Mouse (Mus musculus): Measurements from ENCODE around the gene Rmdn3. TPM values are rescaled to one million over a fixed set of nuclear protein-coding genes. Genes with fewer than 3 reads are reported as not detected.

Gene Rmdn3
- polyA plus RNA-seq, 1 experiment from 2014 or later = 185 TPM

DNA sequence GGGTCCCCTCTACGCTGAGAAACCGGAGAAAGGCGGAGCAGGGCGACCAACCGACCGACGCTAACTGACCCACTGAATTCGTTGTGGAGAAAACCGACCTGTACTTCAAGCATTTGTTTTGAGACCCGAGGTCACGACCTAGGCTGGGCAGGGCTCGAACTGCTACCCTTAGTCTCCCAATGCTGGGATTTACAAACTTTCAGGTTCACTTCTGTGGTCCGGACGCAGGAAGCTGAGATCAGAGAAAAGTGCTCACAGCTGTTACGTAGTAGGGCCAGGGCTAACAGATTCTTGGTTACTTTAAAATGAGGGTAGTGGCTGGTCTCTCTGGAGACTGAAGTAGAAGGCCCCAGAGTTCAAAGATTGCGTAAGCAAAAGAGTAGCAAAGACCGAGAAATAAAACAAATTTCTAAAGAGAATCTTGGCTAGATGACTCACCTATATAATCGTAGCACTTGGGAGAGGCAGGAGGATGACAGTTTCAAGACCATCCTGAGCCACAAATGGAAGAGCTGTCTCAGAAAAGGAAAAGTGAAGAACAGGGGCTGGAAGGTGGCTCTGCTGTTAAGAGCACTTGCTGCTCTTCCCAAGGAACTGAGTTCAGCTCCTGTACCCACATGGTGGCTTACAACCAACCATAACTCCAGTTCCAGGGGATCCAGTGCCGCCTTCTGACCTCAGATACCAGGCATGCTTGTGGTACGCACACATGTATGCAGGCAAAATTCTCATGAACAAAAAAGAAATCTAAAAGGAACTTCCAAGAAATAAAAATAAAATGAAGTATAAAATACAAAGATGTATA is 43.5 kb downstream of the Rmdn3 start:
- Histone ChIP-seq H3K9ac (ENCODE audit: low read depth, low read length) (peak overlapping the region; percentile 58), H3K4me1 (replicated peaks; ENCODE audit: control insufficient read depth, insufficient read depth, low read length) (no peaks in the 10 kb centered on the region; the same call in 1 of the 2 replicates), H3K9me3 (ENCODE audit: control insufficient read depth) (no peaks in the 10 kb centered on the region), H3K4me3 (ENCODE audit: low read depth, low read length) (peak overlapping the region; percentile 86), H3K4me2 (replicated peaks; ENCODE audit: low read depth) (peak overlapping the region; percentile 98), H3K27ac (ENCODE audit: low read depth, low read length) (peak overlapping the region; percentile 89; the same call in 1 of the 2 replicates), H3K36me3 (ENCODE audit: control insufficient read depth, insufficient read depth) (peaks cover 3% of the 10 kb centered on the region; the same call in 1 of the 2 replicates), H3K27me3 (replicated peaks; ENCODE audit: control insufficient read depth, insufficient read depth, low read length) (no peaks in the 10 kb centered on the region)
- no peak for TF ChIP-seq CTCF (IDR thresholded peaks at IDR 0.05; ENCODE audit: low read depth)
- no peak for ATAC-seq
- WGBS = 9% methylated on average over 20 of the region's 20 CpGs

DNA sequence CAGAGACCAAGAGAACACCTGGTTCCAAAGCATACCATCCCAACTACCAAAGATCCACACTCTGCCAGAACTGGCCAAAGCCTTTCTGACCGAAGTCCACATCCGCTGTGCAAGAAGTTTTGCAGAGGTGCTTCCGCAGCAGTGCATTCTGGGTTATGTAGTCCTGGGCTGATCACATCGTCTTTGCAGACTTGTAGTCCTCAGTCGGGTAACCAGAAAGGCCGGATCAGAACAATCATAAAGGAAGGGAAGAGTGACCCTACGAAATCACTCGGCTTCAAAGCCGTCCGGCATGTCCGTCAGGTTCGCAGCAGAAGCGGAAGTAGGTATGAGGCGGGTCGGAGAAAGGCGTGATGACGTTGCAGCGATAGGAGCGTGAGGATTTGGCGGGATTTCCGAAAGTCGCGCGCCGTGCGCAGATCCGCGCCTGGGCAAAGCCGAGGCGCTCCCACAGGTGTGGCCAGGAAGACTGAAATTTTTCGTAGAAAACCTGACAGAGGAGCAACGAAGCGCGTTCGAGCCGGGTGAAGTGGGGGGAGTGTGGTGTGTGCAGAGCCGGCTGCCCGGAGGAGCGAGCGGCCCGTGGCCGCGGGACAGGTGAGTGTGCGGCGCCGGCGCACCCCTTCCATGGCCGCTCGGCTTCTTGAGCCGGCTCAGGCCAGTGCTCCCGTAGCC is 44.3 kb downstream of the Rmdn3 start, which contains the start of gene Rad51:
Rad51 (plus strand) TSS at position 356 of the 675 bp plus-strand sequence.
- Histone ChIP-seq H3K4me3 (ENCODE audit: low read depth, low read length) (peak within 1 kb of the TSS; percentile 86), H3K27ac (ENCODE audit: low read depth, low read length) (peak within 1 kb of the TSS; percentile 89), H3K9me3 (ENCODE audit: control insufficient read depth) (no peaks in the 10 kb centered on the region), H3K4me2 (replicated peaks; ENCODE audit: low read depth) (peak within 1 kb of the TSS; percentile 98), H3K27me3 (replicated peaks; ENCODE audit: control insufficient read depth, insufficient read depth, low read length) (no peaks in the 10 kb centered on the region), H3K9ac (ENCODE audit: low read depth, low read length) (peak within 1 kb of the TSS; percentile 58), H3K4me1 (replicated peaks; ENCODE audit: control insufficient read depth, insufficient read depth, low read length) (no peaks in the 10 kb centered on the region; the same call in 1 of the 2 replicates), H3K36me3 (ENCODE audit: control insufficient read depth, insufficient read depth) (no peaks in the 10 kb centered on the region)
- ATAC-seq = peak; percentile 94
- TF ChIP-seq CTCF (IDR thresholded peaks at IDR 0.05; ENCODE audit: low read depth) = no peak
- WGBS = under 1% methylated on average over 51 of the region's 51 CpGs

DNA sequence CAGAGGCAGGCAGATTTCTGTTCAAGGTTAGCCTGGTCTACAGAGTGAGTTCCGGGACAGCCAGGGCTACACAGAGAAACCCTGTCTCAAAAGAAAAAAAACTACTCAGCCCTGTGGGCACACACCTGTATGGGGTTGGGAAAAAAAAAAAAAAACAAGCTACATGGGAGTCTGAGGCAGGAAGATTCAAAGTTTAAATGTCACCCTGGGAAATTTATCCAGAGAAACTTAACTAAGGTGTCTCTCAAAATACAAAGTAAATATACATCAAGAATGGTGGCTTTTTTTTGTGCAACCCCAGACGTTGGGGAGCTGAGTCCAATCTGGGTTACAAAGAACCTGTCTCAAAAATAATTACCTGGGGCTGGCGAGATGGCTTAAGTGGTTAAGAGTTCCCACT is 45.8 kb downstream of the Rmdn3 start:
- no peak for ATAC-seq
- Histone ChIP-seq H3K27me3 (replicated peaks; ENCODE audit: control insufficient read depth, insufficient read depth, low read length) (no peaks in the 10 kb centered on the region), H3K4me2 (replicated peaks; ENCODE audit: low read depth) (no peak overlapping the region), H3K9ac (ENCODE audit: low read depth, low read length) (no peak overlapping the region), H3K4me1 (replicated peaks; ENCODE audit: control insufficient read depth, insufficient read depth, low read length) (no peaks in the 10 kb centered on the region; the same call in 1 of the 2 replicates), H3K4me3 (ENCODE audit: low read depth, low read length) (no peak overlapping the region), H3K36me3 (ENCODE audit: control insufficient read depth, insufficient read depth) (no peaks in the 10 kb centered on the region), H3K27ac (ENCODE audit: low read depth, low read length) (no peak overlapping the region), H3K9me3 (ENCODE audit: control insufficient read depth) (no peaks in the 10 kb centered on the region)
- 94% methylated on average over 3 of the region's 3 CpGs for WGBS
- no peak for TF ChIP-seq CTCF (IDR thresholded peaks at IDR 0.05; ENCODE audit: low read depth)

DNA sequence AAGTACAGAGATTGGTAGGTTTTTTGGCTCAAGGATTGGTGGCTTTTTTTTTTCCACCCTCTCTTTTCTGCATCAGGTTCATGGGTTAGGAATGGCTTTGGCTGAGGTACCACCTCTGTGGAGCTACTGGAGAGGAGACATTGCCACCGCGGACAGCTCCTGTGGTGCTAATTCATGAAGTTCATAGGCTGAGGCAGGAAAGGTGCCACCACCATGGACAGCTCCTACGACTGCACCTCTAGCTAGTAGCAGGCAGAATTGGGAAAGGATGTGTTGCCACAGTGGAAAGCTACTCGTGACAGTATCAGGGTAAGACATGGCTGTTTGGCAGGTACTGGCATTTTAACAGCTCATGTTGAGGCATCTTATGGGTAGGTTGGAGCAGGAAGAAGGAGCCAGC is 48.3 kb downstream of the Rmdn3 start:
- no peak overlapping the region for H3K9ac ChIP-seq (ENCODE audit: low read depth, low read length)
- H3K27me3 ChIP-seq (replicated peaks; ENCODE audit: control insufficient read depth, insufficient read depth, low read length) = no peaks in the 10 kb centered on the region
- 55% methylated on average over 4 of the region's 4 CpGs for WGBS
- H3K27ac ChIP-seq (ENCODE audit: low read depth, low read length) = no peak overlapping the region
- no peak overlapping the region for H3K4me3 ChIP-seq (ENCODE audit: low read depth, low read length)
- H3K36me3 ChIP-seq (ENCODE audit: control insufficient read depth, insufficient read depth) = no peaks in the 10 kb centered on the region
- no peaks in the 10 kb centered on the region for H3K9me3 ChIP-seq (ENCODE audit: control insufficient read depth)
- no peaks in the 10 kb centered on the region; the same call in 1 of the 2 replicates for H3K4me1 ChIP-seq (replicated peaks; ENCODE audit: control insufficient read depth, insufficient read depth, low read length)
- no peak for TF ChIP-seq CTCF (IDR thresholded peaks at IDR 0.05; ENCODE audit: low read depth)
- no peak for ATAC-seq
- no peak overlapping the region for H3K4me2 ChIP-seq (replicated peaks; ENCODE audit: low read depth)

DNA sequence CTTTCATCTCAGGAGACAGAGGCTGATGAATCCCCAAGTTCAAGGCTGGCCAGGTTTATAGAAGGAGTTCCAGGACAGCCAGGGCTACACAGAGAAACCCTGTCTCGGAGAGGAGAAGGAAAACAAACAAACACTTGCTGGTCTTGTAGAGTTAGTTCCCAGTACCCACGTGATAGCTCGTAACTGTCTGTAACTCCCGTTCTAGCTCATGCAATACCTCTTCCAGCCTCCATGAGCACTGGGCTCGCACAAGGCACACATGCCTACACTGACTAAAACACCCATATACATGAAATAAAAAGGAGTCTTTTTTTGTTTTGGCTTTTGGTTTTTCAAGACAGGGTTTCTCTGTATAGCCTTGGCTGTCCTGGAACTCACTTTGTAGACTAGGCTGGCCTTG is 50.3 kb downstream of the Rmdn3 start:
- H3K27me3 ChIP-seq (replicated peaks; ENCODE audit: control insufficient read depth, insufficient read depth, low read length) = no peaks in the 10 kb centered on the region
- H3K4me3 ChIP-seq (ENCODE audit: low read depth, low read length) = no peak overlapping the region
- H3K9ac ChIP-seq (ENCODE audit: low read depth, low read length) = no peak overlapping the region
- no peaks in the 10 kb centered on the region for H3K9me3 ChIP-seq (ENCODE audit: control insufficient read depth)
- TF ChIP-seq CTCF (IDR thresholded peaks at IDR 0.05; ENCODE audit: low read depth) = no peak
- H3K27ac ChIP-seq (ENCODE audit: low read depth, low read length) = no peak overlapping the region
- 66% methylated on average over 5 of the region's 5 CpGs for WGBS
- H3K36me3 ChIP-seq (ENCODE audit: control insufficient read depth, insufficient read depth) = peaks cover 12% of the 10 kb centered on the region
- no peak for ATAC-seq
- no peaks in the 10 kb centered on the region; the same call in 1 of the 2 replicates for H3K4me1 ChIP-seq (replicated peaks; ENCODE audit: control insufficient read depth, insufficient read depth, low read length)
- H3K4me2 ChIP-seq (replicated peaks; ENCODE audit: low read depth) = no peak overlapping the region

DNA sequence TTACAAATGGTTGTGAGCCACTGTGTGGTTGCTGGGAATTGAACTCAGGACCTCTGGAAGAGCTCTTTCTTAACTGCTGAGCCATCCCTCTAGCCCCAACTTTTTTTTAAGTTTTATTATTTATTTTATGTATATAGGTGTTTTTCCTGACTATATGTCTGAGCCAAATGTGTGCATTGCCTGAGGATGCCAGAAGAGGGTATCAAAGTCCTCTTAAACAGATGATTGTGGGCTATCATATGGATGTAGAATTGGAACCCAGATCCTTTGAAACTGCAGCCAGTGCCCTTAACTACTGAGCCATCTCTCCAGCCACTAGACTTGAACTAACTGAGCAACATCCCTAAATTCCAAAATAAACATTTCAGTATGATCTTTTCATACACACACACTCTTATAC is 55.3 kb downstream of the Rmdn3 start:
- H3K36me3 ChIP-seq (ENCODE audit: control insufficient read depth, insufficient read depth) = peaks cover 25% of the 10 kb centered on the region

More for the DNA sequence above, 55.3 kb downstream of the Rmdn3 start:
- H3K4me3 ChIP-seq (ENCODE audit: low read depth, low read length) = no peak overlapping the region
- H3K4me1 ChIP-seq (replicated peaks; ENCODE audit: control insufficient read depth, insufficient read depth, low read length) = no peaks in the 10 kb centered on the region
- no peak overlapping the region for H3K4me2 ChIP-seq (replicated peaks; ENCODE audit: low read depth)
- no peak overlapping the region for H3K9ac ChIP-seq (ENCODE audit: low read depth, low read length)
- no peak for ATAC-seq
- TF ChIP-seq CTCF (IDR thresholded peaks at IDR 0.05; ENCODE audit: low read depth) = no peak
- H3K27ac ChIP-seq (ENCODE audit: low read depth, low read length) = no peak overlapping the region
- no peaks in the 10 kb centered on the region for H3K9me3 ChIP-seq (ENCODE audit: control insufficient read depth)
- no peaks in the 10 kb centered on the region for H3K27me3 ChIP-seq (replicated peaks; ENCODE audit: control insufficient read depth, insufficient read depth, low read length)

Other genes starting within 250 kb of the Rmdn3 start
- 6.7 and 7.4 TPM in 2 replicates for gene Chst14, start 230.5 kb downstream of the Rmdn3 start, polyA plus RNA-seq (2015; fragmentation: Nextera tagmentation; extraction: Ambion mirVana)
- gene Ccdc32, start 127.6 kb downstream of the Rmdn3 start, polyA plus RNA-seq (2015; fragmentation: Nextera tagmentation; extraction: Ambion mirVana) = 55.9 and 59.5 TPM in 2 replicates
- gene Rpusd2, start 122.2 kb downstream of the Rmdn3 start, polyA plus RNA-seq (2015; fragmentation: Nextera tagmentation; extraction: Ambion mirVana) = 1.2 and 1.5 TPM in 2 replicates
- gene Knl1, start 109.9 kb downstream of the Rmdn3 start, polyA plus RNA-seq (2015; fragmentation: Nextera tagmentation; extraction: Ambion mirVana) = 12.0 and 15.2 TPM in 2 replicates
- gene Rad51, start 44.2 kb downstream of the Rmdn3 start, polyA plus RNA-seq (2015; fragmentation: Nextera tagmentation; extraction: Ambion mirVana) = 8.6 and 10.3 TPM in 2 replicates
- 124 and 136 TPM in 2 replicates for gene Gchfr, start 10.7 kb upstream of the Rmdn3 start, polyA plus RNA-seq (2015; fragmentation: Nextera tagmentation; extraction: Ambion mirVana)
- 0.08 and 0.18 TPM in 2 replicates for gene Gm14137, start 17.5 kb upstream of the Rmdn3 start, polyA plus RNA-seq (2015; fragmentation: Nextera tagmentation; extraction: Ambion mirVana)
- gene Zfyve19, start 51.6 kb upstream of the Rmdn3 start, polyA plus RNA-seq (2015; fragmentation: Nextera tagmentation; extraction: Ambion mirVana) = 36.3 and 38.7 TPM in 2 replicates
- gene Dnajc17, start 51.8 kb upstream of the Rmdn3 start, polyA plus RNA-seq (2015; fragmentation: Nextera tagmentation; extraction: Ambion mirVana) = 8.8 and 9.4 TPM in 2 replicates
- 78.7 and 84.7 TPM in 2 replicates for gene Ppp1r14d, start 72.9 kb upstream of the Rmdn3 start, polyA plus RNA-seq (2015; fragmentation: Nextera tagmentation; extraction: Ambion mirVana)
- 145 and 148 TPM in 2 replicates for gene Spint1, start 80.3 kb upstream of the Rmdn3 start, polyA plus RNA-seq (2015; fragmentation: Nextera tagmentation; extraction: Ambion mirVana)
- 1.3 TPM in 2 replicates for gene Rhov, start 114.2 kb upstream of the Rmdn3 start, polyA plus RNA-seq (2015; fragmentation: Nextera tagmentation; extraction: Ambion mirVana)
- gene Vps18, start 131.7 kb upstream of the Rmdn3 start, polyA plus RNA-seq (2015; fragmentation: Nextera tagmentation; extraction: Ambion mirVana) = 21.8 and 24.3 TPM in 2 replicates
- gene Dll4, start 168.8 kb upstream of the Rmdn3 start, polyA plus RNA-seq (2015; fragmentation: Nextera tagmentation; extraction: Ambion mirVana) = 3.7 and 4.1 TPM in 2 replicates
- 1.1 and 1.4 TPM in 2 replicates for gene Chac1, start 194.2 kb upstream of the Rmdn3 start, polyA plus RNA-seq (2015; fragmentation: Nextera tagmentation; extraction: Ambion mirVana)